Mouse (Mus musculus) testis, adult 2 months (tissue): ENCODE measurements around the gene Nphs1. TPM values are rescaled to one million over a fixed set of nuclear protein-coding genes. Genes with fewer than 3 reads are reported as not detected.
"Not testable (repeated sequence)": the region's sequence is repeated elsewhere in the genome, so short reads cannot be mapped to it uniquely, and the experiment has no call there.

Source experiments
- H3K27ac ChIP-seq: fragments of 200-500 bp; 2 replicates; pipeline ENCODE4 v1.5.1; 2012; ENCODE audit warnings: low read depth, low read length; ENCODE audit not compliant: control insufficient read depth, insufficient read depth
- H3K27me3 ChIP-seq: fragments of 200-500 bp; 2 replicates; pipeline ENCODE4 v1.6.1; 2012; ENCODE audit warnings: mild to moderate bottlenecking, low read length, moderate library complexity; ENCODE audit not compliant: control insufficient read depth, insufficient read depth
- H3K36me3 ChIP-seq: fragments of 200-500 bp; 2 replicates; pipeline ENCODE4 v1.6.1; 2012; ENCODE audit warnings: mild to moderate bottlenecking, low read length; ENCODE audit not compliant: control insufficient read depth, insufficient read depth
- H3K4me1 ChIP-seq: fragments of 200-500 bp; 2 replicates; pipeline ENCODE4 v1.6.1; 2012; ENCODE audit warnings: low read length; ENCODE audit not compliant: control insufficient read depth, insufficient read depth
- H3K4me3 ChIP-seq: fragments of 200-500 bp; 2 replicates; pipeline ENCODE4 v1.5.1; 2012; ENCODE audit warnings: low read depth, mild to moderate bottlenecking, low read length, moderate library complexity, mixed read lengths; ENCODE audit not compliant: control insufficient read depth
- CTCF ChIP-seq: fragments of 200-500 bp; IDR thresholded peaks from 2 replicates; pipeline ENCODE4 v1.5.1; 2012; ENCODE audit warnings: low read depth, mild to moderate bottlenecking, inconsistent platforms, low read length, moderate library complexity; ENCODE audit not compliant: control insufficient read depth, insufficient read depth, insufficient replicate concordance
- POLR2A ChIP-seq: fragments of 200-500 bp; IDR thresholded peaks from 2 replicates; pipeline ENCODE4 v1.6.1; 2012; ENCODE audit warnings: low read depth, mild to moderate bottlenecking, inconsistent platforms, low read length, moderate library complexity; ENCODE audit not compliant: control insufficient read depth
- polyA plus RNA-seq: library from polyadenylated mRNA; depleted of rRNA; stranded (reverse); fragments of >200 nt; gene quantifications from 2 replicates; pipeline ENCODE4 v1.2.3, GENCODE M21; 2012

Gene Nphs1
- polyA plus RNA-seq, 1 experiment, result 0.12 TPM

DNA sequence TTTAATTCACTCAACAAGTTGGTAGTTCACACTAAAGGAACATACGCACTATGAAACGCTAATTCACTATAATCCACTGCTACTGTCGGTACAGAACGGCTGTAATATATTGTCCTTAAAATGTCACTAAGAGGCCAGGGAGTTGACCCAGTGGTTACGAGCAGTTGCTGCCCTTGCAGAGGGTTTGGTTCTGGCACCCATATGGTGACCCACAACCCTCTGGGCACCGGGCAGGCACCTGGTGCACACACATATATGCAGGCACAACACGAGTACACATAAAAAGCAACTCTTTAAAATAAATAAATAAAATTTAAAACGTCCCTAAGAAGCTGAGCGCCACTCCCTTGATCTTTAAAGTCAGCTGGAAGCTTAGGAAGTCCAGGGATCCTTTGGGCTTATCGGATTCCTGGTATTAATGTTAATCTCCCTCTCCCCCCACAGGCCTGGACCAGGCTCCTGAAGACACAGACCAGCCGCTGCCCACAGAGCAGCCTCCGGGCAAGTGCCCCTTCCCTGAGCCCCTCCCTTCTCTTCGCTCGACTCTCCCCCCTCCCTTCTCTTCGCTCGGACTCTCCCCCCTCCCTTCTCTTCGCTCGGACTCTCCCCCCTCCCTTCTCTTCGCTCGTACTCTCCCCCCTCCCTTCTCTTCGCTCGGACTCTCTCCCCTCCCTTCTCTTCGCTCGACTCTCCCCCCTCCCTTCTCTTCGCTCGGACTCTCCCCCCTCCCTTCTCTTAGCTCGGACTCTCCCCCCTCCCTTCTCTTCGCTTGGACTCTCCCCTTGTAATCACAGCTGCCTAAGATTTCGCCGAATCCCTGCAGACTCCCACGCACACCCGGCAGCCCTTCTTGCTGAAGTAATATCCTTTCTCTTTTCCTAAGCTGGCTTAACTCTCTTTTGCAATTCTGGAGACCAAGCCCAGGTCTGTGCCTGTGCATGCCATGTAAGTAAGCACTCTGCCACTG, 19.6 kb downstream of the Nphs1 start:
- Histone ChIP-seq H3K4me1 (peaks cover 12% of the 10 kb centered on the region), H3K27me3 (no peaks in the 10 kb centered on the region), H3K27ac (no peak overlapping the region), H3K36me3 (no peaks in the 10 kb centered on the region), H3K4me3 (no peak overlapping the region)
- TF ChIP-seq POLR2A (no peak), CTCF (no peak)

DNA sequence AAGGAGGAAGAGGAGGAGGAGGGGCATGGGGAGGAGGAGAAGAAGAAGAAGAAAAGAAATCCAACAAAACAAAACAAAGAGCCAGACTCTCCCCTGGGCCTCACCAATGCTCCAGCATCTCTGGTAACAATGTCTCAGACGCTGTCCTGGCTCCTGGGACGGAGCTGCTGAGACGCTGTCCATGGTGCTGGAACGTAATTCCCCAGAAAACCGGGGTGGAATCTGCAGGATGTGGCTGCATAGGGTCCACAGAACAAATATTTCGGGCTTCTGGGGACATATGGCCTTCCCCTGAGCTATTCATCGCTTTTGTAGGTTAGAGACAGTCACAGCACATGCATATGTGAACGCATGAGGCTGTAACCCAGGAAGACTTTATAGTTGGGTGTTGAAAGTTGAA, 26.1 kb downstream of the Nphs1 start:
- no peak for TF ChIP-seq POLR2A
- H3K27me3 ChIP-seq, result no peaks in the 10 kb centered on the region
- H3K4me1 ChIP-seq, result no peaks in the 10 kb centered on the region
- H3K4me3 ChIP-seq, result no peak overlapping the region
- H3K27ac ChIP-seq, result no peak overlapping the region
- no peaks in the 10 kb centered on the region for H3K36me3 ChIP-seq

DNA sequence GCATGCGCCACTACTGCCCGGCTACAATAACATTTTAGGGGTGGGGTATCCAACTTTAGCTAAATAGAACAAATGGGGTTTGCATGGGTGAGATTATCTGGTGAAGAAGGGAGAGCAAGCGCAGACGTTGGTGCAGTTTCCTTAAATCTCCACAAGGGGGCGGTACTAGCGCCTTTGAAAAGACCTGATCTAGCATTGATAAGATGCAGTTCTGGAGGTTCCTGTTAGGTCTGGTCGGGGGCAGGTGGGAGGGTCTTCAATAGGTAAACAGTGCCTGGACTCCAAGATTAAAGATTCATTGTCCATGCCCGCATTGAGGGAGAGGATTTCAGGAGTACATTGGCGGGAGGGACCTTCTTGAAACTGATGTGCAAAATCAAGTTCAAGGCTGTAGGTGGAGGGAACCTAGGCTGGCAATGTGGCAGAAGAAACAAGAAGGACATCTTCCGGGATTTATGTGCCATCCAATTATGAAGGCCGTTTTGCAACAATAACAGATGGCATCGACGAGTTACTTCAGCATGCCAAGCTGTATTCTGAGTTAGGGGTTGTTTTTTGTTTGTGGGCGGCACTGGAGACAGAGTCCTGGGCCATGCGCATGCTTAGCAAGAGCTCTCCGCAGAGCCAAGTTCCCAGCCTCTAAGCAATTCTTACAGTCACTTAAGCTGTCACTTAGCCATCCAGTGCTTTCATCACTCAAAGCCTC, 32.3 kb downstream of the Nphs1 start:
- H3K27me3 ChIP-seq, result no peaks in the 10 kb centered on the region
- H3K36me3 ChIP-seq, result no peaks in the 10 kb centered on the region

DNA sequence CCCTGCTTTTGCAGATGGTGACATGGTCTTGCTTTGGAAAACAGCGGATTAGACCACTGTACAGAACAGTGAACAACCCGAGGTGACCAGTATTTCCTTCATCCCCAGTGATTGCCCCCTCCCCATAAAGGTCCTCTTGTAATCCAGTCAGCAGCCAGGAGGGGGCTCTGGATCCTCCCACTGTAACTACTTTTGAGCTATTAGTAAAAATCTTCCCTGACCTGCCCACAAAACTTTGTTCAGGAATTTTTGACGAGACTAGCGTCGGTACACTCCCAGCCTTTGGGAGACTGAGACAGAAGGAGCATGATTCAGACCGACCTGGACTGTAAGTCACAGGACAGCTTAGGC, 32.8 kb downstream of the Nphs1 start:
- no peaks in the 10 kb centered on the region for H3K36me3 ChIP-seq
- TF ChIP-seq CTCF (no peak), POLR2A (no peak)
- H3K4me1 ChIP-seq, result peaks cover 14% of the 10 kb centered on the region
- no peaks in the 10 kb centered on the region for H3K27me3 ChIP-seq
- H3K4me3 ChIP-seq, result no peak overlapping the region
- H3K27ac ChIP-seq, result no peak overlapping the region

More for the DNA sequence above, 32.3 kb downstream of the Nphs1 start:
- Histone ChIP-seq H3K27ac (no peak overlapping the region), H3K4me1 (peaks cover 14% of the 10 kb centered on the region), H3K4me3 (no peak overlapping the region)
- 0 out of 2 replicates have a peak, but pooled peaks have one; percentile 14 for TF ChIP-seq CTCF
- no peak for TF ChIP-seq POLR2A

DNA sequence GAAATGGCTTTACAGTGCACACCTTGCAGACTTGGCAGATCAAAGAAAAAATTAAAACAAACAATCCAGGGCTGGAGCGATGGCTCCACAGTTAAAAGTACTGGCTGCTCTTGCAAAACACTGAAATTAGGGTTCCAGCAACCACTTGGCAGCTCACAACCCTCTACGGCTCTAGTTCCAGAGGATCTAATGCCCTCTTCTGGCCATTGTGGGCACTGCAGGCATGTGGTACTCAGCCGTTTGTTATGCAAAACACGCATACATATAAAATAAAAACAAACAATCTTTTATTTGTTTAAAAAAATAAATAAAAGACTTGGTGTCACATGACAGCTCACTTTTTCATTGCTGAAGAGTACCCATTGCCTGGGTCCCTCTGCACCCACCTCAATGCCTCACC, 34.6 kb downstream of the Nphs1 start:
- Histone ChIP-seq H3K36me3 (no peaks in the 10 kb centered on the region), H3K4me3 (no peak overlapping the region), H3K27me3 (no peaks in the 10 kb centered on the region), H3K27ac (no peak overlapping the region), H3K4me1 (peaks cover 14% of the 10 kb centered on the region)
- TF ChIP-seq POLR2A, result no peak
- TF ChIP-seq CTCF, result peak; percentile 75; the same call in 1 of the 2 replicates

DNA sequence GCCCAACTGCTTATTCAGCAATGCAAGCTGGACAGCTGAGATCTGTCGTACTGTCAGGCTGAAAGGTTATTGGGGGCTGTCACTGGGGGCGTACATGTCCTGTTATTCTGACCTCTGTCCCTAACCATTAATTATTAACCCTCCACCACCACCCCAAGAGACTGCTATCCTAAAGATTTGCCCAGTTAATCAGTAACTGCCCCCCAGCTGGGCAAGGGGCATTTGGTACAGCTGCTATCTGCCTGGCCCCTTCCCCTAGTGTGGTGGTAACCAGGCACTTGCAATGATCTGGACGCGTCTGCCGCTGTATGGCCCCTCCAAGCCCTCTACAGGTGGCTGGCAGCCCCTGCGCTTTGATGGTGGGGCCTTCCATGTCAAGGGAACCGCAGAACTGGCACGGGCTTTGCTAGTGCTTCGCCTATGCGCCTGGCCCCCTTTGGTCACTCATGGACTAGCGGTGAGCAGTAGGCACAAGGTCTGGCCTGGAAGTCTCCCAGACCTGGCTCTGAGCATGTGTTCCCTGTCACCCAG, 35.4 kb downstream of the Nphs1 start, which contains the start of gene Prodh2:
TSS of gene Prodh2 (plus strand) at position 222 of the 531 bp plus-strand sequence.
- Histone ChIP-seq H3K27me3 (no peaks in the 10 kb centered on the region), H3K27ac (no peak within 1 kb of the TSS), H3K36me3 (no peaks in the 10 kb centered on the region), H3K4me3 (no peak within 1 kb of the TSS), H3K4me1 (peaks cover 14% of the 10 kb centered on the region)
- TF ChIP-seq POLR2A (no peak), CTCF (no peak)

DNA sequence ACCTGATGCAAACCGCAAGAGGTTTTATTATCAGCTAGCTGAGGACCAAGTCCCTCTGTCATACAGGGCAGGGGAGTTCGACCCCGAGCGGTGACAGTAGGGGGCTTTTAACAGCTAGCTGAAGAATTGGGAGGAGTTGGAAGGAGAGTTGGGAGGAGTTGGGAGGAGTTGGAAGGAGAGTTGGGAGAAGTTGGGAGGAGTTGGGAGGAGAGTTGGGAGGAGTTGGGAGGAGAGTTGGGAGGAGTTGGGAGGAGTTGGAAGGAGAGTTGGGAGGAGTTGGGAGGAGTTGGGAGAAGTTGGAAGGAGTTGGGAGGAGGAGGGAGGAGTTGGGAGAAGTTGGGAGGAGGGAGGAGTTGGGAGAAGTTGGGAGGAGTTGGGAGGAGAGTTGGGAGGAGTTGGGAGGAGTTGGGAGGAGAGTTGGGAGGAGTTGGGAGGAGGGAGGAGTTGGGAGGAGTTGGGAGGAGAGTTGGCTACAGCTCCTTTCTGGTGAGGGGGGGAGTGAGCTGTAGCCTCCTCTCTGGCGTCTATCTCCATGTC, 37.5 kb downstream of the Nphs1 start:
- H3K4me3 ChIP-seq, H3K27me3 ChIP-seq, H3K27ac ChIP-seq, H3K36me3 ChIP-seq: not testable (repeated sequence)
- H3K4me1 ChIP-seq, result peaks cover 11% of the 10 kb centered on the region

DNA sequence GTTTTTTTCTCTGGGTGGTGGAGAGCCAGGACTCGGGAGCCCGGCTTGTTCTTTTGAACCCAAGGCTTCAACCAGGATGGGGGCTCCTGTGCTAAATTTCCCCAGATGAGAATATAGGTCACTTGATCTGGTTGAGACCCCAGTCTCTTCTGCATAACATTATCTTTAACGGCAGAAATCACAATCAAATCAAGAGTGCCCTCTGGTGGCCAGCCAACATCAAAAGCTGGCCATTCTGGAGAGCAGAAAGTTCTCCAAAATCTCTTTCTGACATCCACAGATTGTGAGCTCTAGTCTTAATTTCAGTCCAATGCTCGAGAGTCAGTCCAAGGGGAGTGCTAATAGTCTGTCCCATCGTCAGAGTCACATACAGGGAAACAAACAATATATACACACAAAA, 43.0 kb downstream of the Nphs1 start:
- H3K27me3 ChIP-seq, H3K36me3 ChIP-seq, H3K4me1 ChIP-seq, H3K27ac ChIP-seq, H3K4me3 ChIP-seq: not testable (repeated sequence)
